Mouse (Mus musculus) urinary bladder, postnatal 4 days (tissue): ENCODE results near the gene Fkbpl.
A peak's percentile ranks its signal among the peaks of the same experiment; 100 is the strongest.

Source experiments
- DNase-seq, 2 experiments: peaks; one replicate each; pipeline ENCODE4 v3.0.0; 2021 to 2022; ENCODE audit warnings: low spot score in 2 of 2

Fkbpl gene

GRCm38 (mm10) chr17:34644608-34645007, at the start of gene Fkbpl:
Gene Fkbpl, plus strand, starts transcription at chr17:34644764.
- DNase-seq = peak; percentile 91 to 95

GRCm38 (mm10) chr17:34596098-34596497, 48.5 kb upstream of the Fkbpl start:
- no peak for DNase-seq

- no peak for DNase-seq
These were observed 46.9 kb upstream of the Fkbpl start, which contains the start of gene Ager for GRCm38 (mm10) chr17:34597566-34598095. Gene Ager, plus strand, starts transcription at chr17:34597862.

GRCm38 (mm10) chr17:34599891-34600290, 44.7 kb upstream of the Fkbpl start:
- DNase-seq = no peak

GRCm38 (mm10) chr17:34601796-34602195, 42.8 kb upstream of the Fkbpl start:
- DNase-seq = no peak

GRCm38 (mm10) chr17:34603375-34604060, 41.0 kb upstream of the Fkbpl start, which contains the start of gene Rnf5:
Gene Rnf5, minus strand, starts transcription at chr17:34603690.
- DNase-seq = peak; percentile 97 to 99

GRCm38 (mm10) chr17:34604061-34604508, 40.5 kb upstream of the Fkbpl start, which contains the start of gene Agpat1:
Gene Agpat1, plus strand, starts transcription at chr17:34604262.
- peak; percentile 99 for DNase-seq

GRCm38 (mm10) chr17:34604511-34605237, 39.9 kb upstream of the Fkbpl start:
- DNase-seq = no peak

GRCm38 (mm10) chr17:34605609-34606008, 39.0 kb upstream of the Fkbpl start:
- peak; percentile 95 to 97 for DNase-seq

GRCm38 (mm10) chr17:34606186-34607039, 38.2 kb upstream of the Fkbpl start:
- DNase-seq = no peak

- no peak for DNase-seq
These were observed 36.6 kb upstream of the Fkbpl start for GRCm38 (mm10) chr17:34607997-34608396.

GRCm38 (mm10) chr17:34611050-34611449, 33.5 kb upstream of the Fkbpl start:
- no peak for DNase-seq

GRCm38 (mm10) chr17:34613054-34613645, 31.4 kb upstream of the Fkbpl start:
- no peak for DNase-seq

GRCm38 (mm10) chr17:34613830-34614229, 30.7 kb upstream of the Fkbpl start:
- no peak for DNase-seq

- no peak for DNase-seq
These were observed 28.7 kb upstream of the Fkbpl start, which contains the start of gene Egfl8 for GRCm38 (mm10) chr17:34615871-34616270. Gene Egfl8, minus strand, starts transcription at chr17:34615971.

GRCm38 (mm10) chr17:34618999-34619398, 25.6 kb upstream of the Fkbpl start:
- DNase-seq = no peak

- DNase-seq = no peak
These were observed 23.6 kb upstream of the Fkbpl start for GRCm38 (mm10) chr17:34621006-34621405.

GRCm38 (mm10) chr17:34623161-34623560, 21.4 kb upstream of the Fkbpl start:
- DNase-seq = no peak

GRCm38 (mm10) chr17:34624981-34625380, 19.6 kb upstream of the Fkbpl start:
- no peak for DNase-seq

- DNase-seq = no peak
These were observed 18.3 kb upstream of the Fkbpl start for GRCm38 (mm10) chr17:34626062-34626772.

- peak in 1 of 2 experiments; percentile 61 for DNase-seq
These were observed 17.8 kb upstream of the Fkbpl start for GRCm38 (mm10) chr17:34626773-34627092.
